Mouse (Mus musculus): ENCODE results near the gene 1700012B09Rik. TPM values are rescaled to one million over a fixed set of nuclear protein-coding genes. Genes with fewer than 3 reads are reported as not detected.

Gene 1700012B09Rik
- polyA plus RNA-seq, 1 experiment from 2014 or later, result not detected

DNA sequence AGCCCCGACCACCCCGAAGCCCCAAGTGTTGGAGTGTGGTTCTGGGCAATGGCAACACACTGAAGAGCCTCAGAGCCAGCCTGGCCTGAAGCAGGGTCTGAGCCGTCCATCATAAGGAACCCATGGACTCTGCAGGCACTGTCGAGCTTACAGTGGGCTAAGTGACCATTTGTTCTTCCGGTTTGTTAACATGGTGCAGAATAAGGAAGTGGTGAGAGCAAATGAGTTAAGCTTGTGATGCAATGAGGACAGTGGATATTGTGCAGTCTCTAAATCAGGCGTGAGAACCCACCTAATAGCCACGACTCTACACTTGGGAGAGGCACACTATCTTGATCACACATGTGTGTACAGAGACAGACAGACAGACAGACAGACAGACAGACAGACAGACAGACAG lies 12.2 kb downstream of the 1700012B09Rik start:
- Histone ChIP-seq H3K27me3 (replicated peaks) (0 out of 2 replicates have a peak, but pooled peaks cover 3% of the 10 kb centered on the region), H3K4me3 (no peak overlapping the region), H3K9ac (no peak overlapping the region), H3K4me2 (no peak overlapping the region), H3K36me3 (no peaks in the 10 kb centered on the region), H3K4me1 (no peaks in the 10 kb centered on the region), H3K9me3 (replicated peaks) (no peaks in the 10 kb centered on the region), H3K27ac (no peak overlapping the region)
- ATAC-seq, result no peak; the same call in 1 of the 2 replicates
- 36% methylated on average over 7 of the region's 7 CpGs for WGBS (ENCODE audit: insufficient replicate concordance)

GRCm38 (mm10) chr9:14754469-14754868 lies 16.4 kb downstream of the 1700012B09Rik start:
- Histone ChIP-seq H3K9ac (no peak overlapping the region), H3K27me3 (replicated peaks) (peaks cover 25% of the 10 kb centered on the region), H3K27ac (no peak overlapping the region), H3K4me2 (no peak overlapping the region), H3K36me3 (no peaks in the 10 kb centered on the region), H3K4me3 (no peak overlapping the region), H3K4me1 (0 out of 2 replicates have a peak, but pooled peaks cover 4% of the 10 kb centered on the region), H3K9me3 (replicated peaks) (no peaks in the 10 kb centered on the region)
- no peak for ATAC-seq
- WGBS (ENCODE audit: insufficient replicate concordance), result 65% methylated on average over 3 of the region's 3 CpGs

- no peak overlapping the region for H3K27ac ChIP-seq
- no peak overlapping the region for H3K4me2 ChIP-seq
- no peak for ATAC-seq
- H3K4me1 ChIP-seq, result 0 out of 2 replicates have a peak, but pooled peaks cover 4% of the 10 kb centered on the region
- no peaks in the 10 kb centered on the region for H3K9me3 ChIP-seq (replicated peaks)
- H3K4me3 ChIP-seq, result no peak overlapping the region
- H3K9ac ChIP-seq, result no peak overlapping the region
- peaks cover 25% of the 10 kb centered on the region for H3K27me3 ChIP-seq (replicated peaks)
- H3K36me3 ChIP-seq, result no peaks in the 10 kb centered on the region
These were observed 16.9 kb downstream of the 1700012B09Rik start for GRCm38 (mm10) chr9:14753947-14754346.

GRCm38 (mm10) chr9:14752001-14752522 lies 18.8 kb downstream of the 1700012B09Rik start, which contains the start of gene Fut4:
TSS of gene Fut4 (minus strand) at chr9:14752393.
- ATAC-seq, result peak; percentile 71
- H3K4me2 ChIP-seq, result peak within 1 kb of the TSS; percentile 82
- H3K9ac ChIP-seq, result peak within 1 kb of the TSS; percentile 58
- 0 out of 2 replicates have a peak, but pooled peaks cover 4% of the 10 kb centered on the region for H3K4me1 ChIP-seq
- H3K9me3 ChIP-seq (replicated peaks), result no peaks in the 10 kb centered on the region
- no peak within 1 kb of the TSS for H3K27ac ChIP-seq
- H3K4me3 ChIP-seq, result peak within 1 kb of the TSS; percentile 54
- WGBS (ENCODE audit: insufficient replicate concordance), result under 1% methylated on average over 26 of the region's 28 CpGs
- H3K36me3 ChIP-seq, result no peaks in the 10 kb centered on the region
- H3K27me3 ChIP-seq (replicated peaks), result peaks cover 25% of the 10 kb centered on the region

GRCm38 (mm10) chr9:14751503-14752000 lies 19.3 kb downstream of the 1700012B09Rik start:
- Histone ChIP-seq H3K4me1 (0 out of 2 replicates have a peak, but pooled peaks cover 4% of the 10 kb centered on the region), H3K4me2 (peak overlapping the region; percentile 82), H3K9me3 (replicated peaks) (no peaks in the 10 kb centered on the region), H3K36me3 (no peaks in the 10 kb centered on the region), H3K9ac (peak overlapping the region; percentile 58), H3K4me3 (peak overlapping the region; percentile 54), H3K27me3 (replicated peaks) (peaks cover 25% of the 10 kb centered on the region), H3K27ac (no peak overlapping the region)
- WGBS (ENCODE audit: insufficient replicate concordance), result under 1% methylated on average over 48 of the region's 50 CpGs
- ATAC-seq, result peak; percentile 64

GRCm38 (mm10) chr9:14750901-14751502 lies 19.8 kb downstream of the 1700012B09Rik start:
- Histone ChIP-seq H3K4me2 (peak overlapping the region; percentile 82), H3K4me1 (0 out of 2 replicates have a peak, but pooled peaks cover 4% of the 10 kb centered on the region), H3K36me3 (no peaks in the 10 kb centered on the region), H3K9ac (0 out of 2 replicates have a peak overlapping the region, but pooled peaks have one; percentile 58), H3K9me3 (replicated peaks) (no peaks in the 10 kb centered on the region), H3K4me3 (peak overlapping the region; percentile 54), H3K27me3 (replicated peaks) (peaks cover 25% of the 10 kb centered on the region), H3K27ac (no peak overlapping the region)
- 52% methylated on average over 42 of the region's 42 CpGs for WGBS (ENCODE audit: insufficient replicate concordance)
- ATAC-seq, result no peak; the same call in 1 of the 2 replicates

GRCm38 (mm10) chr9:14740151-14740924 lies 30.5 kb downstream of the 1700012B09Rik start, which contains the start of gene Piwil4:
TSS of gene Piwil4 (minus strand) at chr9:14740733.
- H3K4me3 ChIP-seq, result no peak within 1 kb of the TSS
- H3K27me3 ChIP-seq (replicated peaks), result 0 out of 2 replicates have a peak, but pooled peaks cover 5% of the 10 kb centered on the region
- no peaks in the 10 kb centered on the region for H3K36me3 ChIP-seq
- no peak for ATAC-seq
- no peak within 1 kb of the TSS for H3K9ac ChIP-seq
- H3K4me2 ChIP-seq, result no peak within 1 kb of the TSS
- H3K4me1 ChIP-seq, result no peaks in the 10 kb centered on the region
- no peaks in the 10 kb centered on the region for H3K9me3 ChIP-seq (replicated peaks)
- WGBS (ENCODE audit: insufficient replicate concordance), result 73% methylated on average over 19 of the region's 19 CpGs
- no peak within 1 kb of the TSS for H3K27ac ChIP-seq

DNA sequence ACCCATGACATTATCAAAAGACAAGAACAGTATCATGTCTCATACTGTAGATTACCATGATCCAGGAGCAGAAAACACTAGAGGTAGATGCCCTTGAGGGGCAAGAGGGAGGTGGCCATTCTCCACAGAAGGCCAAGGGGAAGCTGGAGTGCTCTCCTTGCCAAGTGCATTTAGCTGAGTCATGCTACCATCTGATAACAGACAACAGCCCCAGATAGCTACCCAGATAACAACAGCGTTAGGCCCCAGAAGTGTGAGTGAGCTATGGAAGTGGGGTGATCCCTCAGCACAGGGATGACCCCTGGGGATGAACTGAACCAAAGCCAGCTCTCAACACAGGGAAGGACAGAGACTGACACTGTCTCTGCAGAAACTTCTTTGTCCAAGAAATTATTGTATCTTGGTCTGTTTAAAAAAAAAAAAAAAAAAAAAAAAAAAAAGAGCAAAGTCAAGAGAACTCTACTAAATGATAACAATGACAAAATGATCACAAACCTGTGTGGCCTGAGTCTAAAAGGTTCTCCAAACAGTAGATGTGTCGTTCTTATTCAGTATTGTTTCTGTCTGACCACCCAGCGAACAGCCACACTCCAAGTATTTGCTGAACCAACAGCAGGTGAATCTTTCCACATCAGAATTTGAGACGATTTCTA lies 31.2 kb downstream of the 1700012B09Rik start:
- no peak overlapping the region for H3K9ac ChIP-seq
- 52% methylated on average over 4 of the region's 4 CpGs for WGBS (ENCODE audit: insufficient replicate concordance)
- no peaks in the 10 kb centered on the region for H3K9me3 ChIP-seq (replicated peaks)
- H3K4me2 ChIP-seq, result no peak overlapping the region
- no peak for ATAC-seq
- no peaks in the 10 kb centered on the region for H3K4me1 ChIP-seq
- no peak overlapping the region for H3K27ac ChIP-seq
- H3K36me3 ChIP-seq, result no peaks in the 10 kb centered on the region
- no peak overlapping the region for H3K4me3 ChIP-seq
- 0 out of 2 replicates have a peak, but pooled peaks cover 5% of the 10 kb centered on the region for H3K27me3 ChIP-seq (replicated peaks)

DNA sequence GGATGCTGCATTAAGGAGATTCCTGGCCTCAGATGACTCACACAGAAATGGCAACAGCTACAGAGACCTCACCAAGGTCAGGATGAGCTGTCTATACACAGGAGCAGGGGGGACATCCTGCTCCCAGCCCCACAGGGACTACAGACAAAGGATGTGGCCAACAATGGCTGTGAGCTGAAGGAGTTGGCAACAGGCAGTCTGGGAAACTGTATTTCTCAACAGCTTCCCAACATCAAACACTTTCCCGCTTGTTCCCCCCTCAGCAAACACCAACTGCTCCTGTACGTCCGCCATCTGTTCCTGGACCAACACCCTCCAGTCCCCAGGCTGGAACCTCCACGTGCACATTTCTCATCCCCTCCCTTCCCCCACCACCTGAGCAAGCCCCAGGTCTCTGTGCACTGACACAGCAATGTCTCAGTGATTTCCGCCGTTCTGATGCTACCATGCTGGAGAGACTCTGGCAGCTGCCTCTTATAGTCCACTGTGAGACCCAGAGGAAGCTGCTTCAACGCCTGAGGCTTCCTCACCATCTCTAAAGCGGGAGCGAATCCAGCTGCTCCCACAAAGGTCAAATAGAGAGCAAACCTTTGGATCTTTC lies 39.8 kb downstream of the 1700012B09Rik start:
- WGBS (ENCODE audit: insufficient replicate concordance), result 43% methylated on average over 9 of the region's 9 CpGs
- Histone ChIP-seq H3K27me3 (replicated peaks) (0 out of 2 replicates have a peak, but pooled peaks cover 5% of the 10 kb centered on the region), H3K4me2 (no peak overlapping the region), H3K4me1 (peaks cover 6% of the 10 kb centered on the region; the same call in 1 of the 2 replicates), H3K4me3 (no peak overlapping the region), H3K9ac (no peak overlapping the region), H3K36me3 (no peaks in the 10 kb centered on the region), H3K27ac (no peak overlapping the region), H3K9me3 (replicated peaks) (no peaks in the 10 kb centered on the region)
- ATAC-seq, result no peak

- ATAC-seq, result no peak
- no peaks in the 10 kb centered on the region for H3K9me3 ChIP-seq (replicated peaks)
- no peak overlapping the region for H3K27ac ChIP-seq
- 67% methylated on average over 4 of the region's 4 CpGs for WGBS (ENCODE audit: insufficient replicate concordance)
- no peak overlapping the region for H3K9ac ChIP-seq
- no peak overlapping the region for H3K4me3 ChIP-seq
- H3K4me1 ChIP-seq, result peaks cover 6% of the 10 kb centered on the region; the same call in 1 of the 2 replicates
- H3K36me3 ChIP-seq, result no peaks in the 10 kb centered on the region
- H3K27me3 ChIP-seq (replicated peaks), result 0 out of 2 replicates have a peak, but pooled peaks cover 5% of the 10 kb centered on the region
- no peak overlapping the region for H3K4me2 ChIP-seq
These were observed 42.5 kb downstream of the 1700012B09Rik start for GRCm38 (mm10) chr9:14728365-14728764.

GRCm38 (mm10) chr9:14726629-14727028 lies 44.2 kb downstream of the 1700012B09Rik start:
- Histone ChIP-seq H3K4me3 (no peak overlapping the region), H3K9ac (no peak overlapping the region), H3K27me3 (replicated peaks) (0 out of 2 replicates have a peak, but pooled peaks cover 7% of the 10 kb centered on the region), H3K27ac (no peak overlapping the region), H3K4me1 (peaks cover 6% of the 10 kb centered on the region; the same call in 1 of the 2 replicates), H3K36me3 (no peaks in the 10 kb centered on the region), H3K9me3 (replicated peaks) (no peaks in the 10 kb centered on the region), H3K4me2 (no peak overlapping the region)
- 72% methylated on average over 4 of the region's 4 CpGs for WGBS (ENCODE audit: insufficient replicate concordance)
- ATAC-seq, result no peak
